Mouse (Mus musculus): ENCODE results near the gene Rad23a. TPM values are rescaled to one million over a fixed set of nuclear protein-coding genes. Genes with fewer than 3 reads are reported as not detected.

Rad23a gene
- polyA plus RNA-seq, 1 experiment from 2014 or later, result 96.0 TPM

Small RNA genes within 50 kb of the gene (microRNA-seq; reads per million reads assigned to microRNA genes)
- gene Mir7069, result 3.6 reads per million, percentile 16 among the genes with 10 or more reads in this experiment

Other genes starting within 250 kb of the Rad23a start
- 94.5 and 97.0 TPM in 2 replicates for gene Ier2, start 177.8 kb downstream of the Rad23a start, polyA plus RNA-seq (2016; fragmentation: Nextera tagmentation; extraction: Ambion mirVana)
- gene Trmt1, start 154.4 kb downstream of the Rad23a start, polyA plus RNA-seq (2016; fragmentation: Nextera tagmentation; extraction: Ambion mirVana), result 71.2 and 73.6 TPM in 2 replicates
- gene Nacc1, start 152.8 kb downstream of the Rad23a start, polyA plus RNA-seq (2016; fragmentation: Nextera tagmentation; extraction: Ambion mirVana), result 19.4 and 20.8 TPM in 2 replicates
- gene Lyl1, start 139.2 kb downstream of the Rad23a start, polyA plus RNA-seq (2016; fragmentation: Nextera tagmentation; extraction: Ambion mirVana), result 4.9 and 5.0 TPM in 2 replicates
- gene G430095P16Rik, start 117.7 kb downstream of the Rad23a start, polyA plus RNA-seq (2016; fragmentation: Nextera tagmentation; extraction: Ambion mirVana), result 7.1 and 7.4 TPM in 2 replicates
- 18.4 and 21.2 TPM in 2 replicates for gene Nfix, start 40.3 kb downstream of the Rad23a start, polyA plus RNA-seq (2016; fragmentation: Nextera tagmentation; extraction: Ambion mirVana)
- 5.3 and 5.5 TPM in 2 replicates for gene Dand5, start 17.8 kb downstream of the Rad23a start, polyA plus RNA-seq (2016; fragmentation: Nextera tagmentation; extraction: Ambion mirVana)
- 46.7 and 46.8 TPM in 2 replicates for gene Gadd45gip1, start 9.1 kb downstream of the Rad23a start, polyA plus RNA-seq (2016; fragmentation: Nextera tagmentation; extraction: Ambion mirVana)
- gene Calr, start 6.3 kb upstream of the Rad23a start, polyA plus RNA-seq (2016; fragmentation: Nextera tagmentation; extraction: Ambion mirVana), result 919 and 944 TPM in 2 replicates
- gene Farsa, start 16.3 kb upstream of the Rad23a start, polyA plus RNA-seq (2016; fragmentation: Nextera tagmentation; extraction: Ambion mirVana), result 106 and 108 TPM in 2 replicates
- 84.1 and 91.7 TPM in 2 replicates for gene Syce2, start 31.4 kb upstream of the Rad23a start, polyA plus RNA-seq (2016; fragmentation: Nextera tagmentation; extraction: Ambion mirVana)
- 44.3 and 45.2 TPM in 2 replicates for gene Gcdh, start 53.3 kb upstream of the Rad23a start, polyA plus RNA-seq (2016; fragmentation: Nextera tagmentation; extraction: Ambion mirVana)
- 4.7 and 5.4 TPM in 2 replicates for gene Klf1, start 61.3 kb upstream of the Rad23a start, polyA plus RNA-seq (2016; fragmentation: Nextera tagmentation; extraction: Ambion mirVana)
- gene Dnase2a, start 67.9 kb upstream of the Rad23a start, polyA plus RNA-seq (2016; fragmentation: Nextera tagmentation; extraction: Ambion mirVana), result 14.8 and 15.4 TPM in 2 replicates
- gene Mast1, start 96.7 kb upstream of the Rad23a start, polyA plus RNA-seq (2016; fragmentation: Nextera tagmentation; extraction: Ambion mirVana), result 5.3 and 5.7 TPM in 2 replicates
- 0.50 and 0.52 TPM in 2 replicates for gene Rtbdn, start 106.3 kb upstream of the Rad23a start, polyA plus RNA-seq (2016; fragmentation: Nextera tagmentation; extraction: Ambion mirVana)
- gene Gm49661, start 128.8 kb upstream of the Rad23a start, polyA plus RNA-seq (2016; fragmentation: Nextera tagmentation; extraction: Ambion mirVana), result not detected in 2 replicates
- gene Prdx2, start 128.9 kb upstream of the Rad23a start, polyA plus RNA-seq (2016; fragmentation: Nextera tagmentation; extraction: Ambion mirVana), result 1,038 and 1,130 TPM in 2 replicates
- gene Rnaseh2a, start 129.1 kb upstream of the Rad23a start, polyA plus RNA-seq (2016; fragmentation: Nextera tagmentation; extraction: Ambion mirVana), result 104 and 115 TPM in 2 replicates
- gene Junb, start 138.1 kb upstream of the Rad23a start, polyA plus RNA-seq (2016; fragmentation: Nextera tagmentation; extraction: Ambion mirVana), result 8.0 and 9.0 TPM in 2 replicates
- gene Hook2, start 149.9 kb upstream of the Rad23a start, polyA plus RNA-seq (2016; fragmentation: Nextera tagmentation; extraction: Ambion mirVana), result 20.6 TPM in 2 replicates
- 0.08 TPM in 1 of 2 replicates, not detected in the other for gene Best2, start 173.9 kb upstream of the Rad23a start, polyA plus RNA-seq (2016; fragmentation: Nextera tagmentation; extraction: Ambion mirVana)
- gene Asna1, start 184.6 kb upstream of the Rad23a start, polyA plus RNA-seq (2016; fragmentation: Nextera tagmentation; extraction: Ambion mirVana), result 125 and 132 TPM in 2 replicates
- 160 and 176 TPM in 2 replicates for gene Trir, start 186.2 kb upstream of the Rad23a start, polyA plus RNA-seq (2016; fragmentation: Nextera tagmentation; extraction: Ambion mirVana)
- 31.7 and 33.3 TPM in 2 replicates for gene Tnpo2, start 196.2 kb upstream of the Rad23a start, polyA plus RNA-seq (2016; fragmentation: Nextera tagmentation; extraction: Ambion mirVana)
- 32.8 and 35.8 TPM in 2 replicates for gene Fbxw9, start 219.4 kb upstream of the Rad23a start, polyA plus RNA-seq (2016; fragmentation: Nextera tagmentation; extraction: Ambion mirVana)
- 0.90 TPM in 1 of 2 replicates, not detected in the other for gene Gm5741, start 227.3 kb upstream of the Rad23a start, polyA plus RNA-seq (2016; fragmentation: Nextera tagmentation; extraction: Ambion mirVana)
- 66.8 and 67.9 TPM in 2 replicates for gene Dhps, start 231.1 kb upstream of the Rad23a start, polyA plus RNA-seq (2016; fragmentation: Nextera tagmentation; extraction: Ambion mirVana)
- 118 and 128 TPM in 2 replicates for gene Wdr83os, start 240.1 kb upstream of the Rad23a start, polyA plus RNA-seq (2016; fragmentation: Nextera tagmentation; extraction: Ambion mirVana)
- gene Wdr83, start 240.6 kb upstream of the Rad23a start, polyA plus RNA-seq (2016; fragmentation: Nextera tagmentation; extraction: Ambion mirVana), result 48.9 and 49.1 TPM in 2 replicates
- 25.9 and 27.6 TPM in 2 replicates for gene Man2b1, start 242.6 kb upstream of the Rad23a start, polyA plus RNA-seq (2016; fragmentation: Nextera tagmentation; extraction: Ambion mirVana)